Mouse (Mus musculus) stomach, postnatal 0 days (tissue): Measurements from ENCODE around the gene Cdk19.

ENCODE experiments used
- CTCF ChIP-seq: IDR thresholded peaks from 2 replicates; pipeline ENCODE4 v1.5.1; 2016; ENCODE audit warnings: antibody characterized with exemption, low read depth, mild to moderate bottlenecking, moderate library complexity
- EP300 ChIP-seq: optimal IDR thresholded peaks from 2 replicates; pipeline ENCODE3; 2016; ENCODE audit warnings: antibody characterized with exemption

DNA sequence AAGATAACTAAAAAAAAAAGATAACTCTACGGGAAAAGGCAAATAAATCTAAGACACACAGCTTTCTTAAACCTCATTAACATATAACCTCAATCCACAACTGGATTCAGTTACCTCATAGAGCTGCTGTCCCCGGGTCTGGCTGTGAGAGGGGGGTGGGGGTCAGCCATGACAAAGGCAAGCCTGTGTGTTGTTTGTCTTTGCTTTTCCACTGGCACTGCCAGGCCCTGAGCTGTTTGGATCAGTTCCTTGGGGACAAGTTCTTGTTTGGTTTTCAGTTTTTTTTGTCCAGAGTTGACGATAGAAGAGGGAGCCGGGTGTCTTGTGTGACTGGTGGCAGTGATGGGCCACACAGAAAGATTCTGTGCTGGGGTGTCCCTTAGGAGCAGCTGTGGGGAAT is 177.1 kb downstream of the Cdk19 start:
- TF ChIP-seq EP300 (no peak), CTCF (no peak)
